15 mouse cellular contexts compared by ENCODE assay signal in the genomic region with DNA sequence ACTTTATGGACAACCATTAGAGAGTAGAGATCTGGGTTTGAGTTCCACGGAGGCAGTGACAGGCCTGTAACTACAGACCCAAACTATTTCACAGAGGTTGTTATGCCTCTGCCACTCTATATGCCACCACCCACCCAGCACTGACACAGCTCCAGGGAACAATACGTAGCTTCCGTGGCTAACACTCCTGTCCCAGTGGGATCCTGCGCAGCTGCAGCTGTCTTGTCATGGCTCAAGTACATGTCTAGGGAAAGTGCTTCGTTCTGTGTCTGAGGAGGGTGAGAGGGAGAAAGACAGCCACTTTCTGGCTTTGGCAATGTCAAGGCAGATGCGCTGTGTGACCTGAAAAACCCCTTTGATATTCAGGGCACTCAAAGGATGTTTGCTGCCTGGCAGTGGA.
"Had no signal": no experiment of that assay in that cellular context is flagged by ENCODE, and none has a peak within 500 bp of the region (broad histone marks: within the 10 kb centered on the region; RNA-seq: fewer than 3 reads in every experiment).

No protein-coding gene starts in this region.

- H3K36me3 ChIP-seq: limb, embryonic 15.5 days; liver, embryonic 12.5 days; midbrain, embryonic 10.5 days; midbrain, embryonic 12.5 days; neural tube, embryonic 12.5 days; stomach, embryonic 15.5 days had no signal

- ATAC-seq: liver, embryonic 12.5 days; midbrain, embryonic 16.5 days had no signal

- H3K27me3 ChIP-seq: limb, embryonic 15.5 days; midbrain, embryonic 12.5 days; neural tube, embryonic 12.5 days; stomach, embryonic 15.5 days had no signal

- H3K4me3 ChIP-seq: limb, embryonic 15.5 days; liver, embryonic 12.5 days; midbrain, embryonic 10.5 days; midbrain, embryonic 12.5 days; neural tube, embryonic 12.5 days; stomach, embryonic 15.5 days had no signal

- H3K4me2 ChIP-seq: limb, embryonic 15.5 days; liver, embryonic 12.5 days; lung, embryonic 14.5 days; midbrain, embryonic 12.5 days; neural tube, embryonic 12.5 days; stomach, embryonic 15.5 days had no signal

- DNase-seq: lung, adult 18-20 months; lung, embryonic 14.5 days; lung, postnatal 10 days; lung, postnatal 4 days; midbrain, embryonic 14.5 days; thymus, adult 2 months; thymus, postnatal 14 days; thymus, postnatal 36 days had no signal
